Mouse (Mus musculus) adrenal gland (tissue): ENCODE data around the gene Cadm1.

Experiments used
- intact Hi-C: fragments of 180-260 bp; cut with DNase I; formaldehyde crosslinking; loops from one replicate; pipeline ENCODE4 v1.15.1; 2025

The Cadm1 gene

DNA sequence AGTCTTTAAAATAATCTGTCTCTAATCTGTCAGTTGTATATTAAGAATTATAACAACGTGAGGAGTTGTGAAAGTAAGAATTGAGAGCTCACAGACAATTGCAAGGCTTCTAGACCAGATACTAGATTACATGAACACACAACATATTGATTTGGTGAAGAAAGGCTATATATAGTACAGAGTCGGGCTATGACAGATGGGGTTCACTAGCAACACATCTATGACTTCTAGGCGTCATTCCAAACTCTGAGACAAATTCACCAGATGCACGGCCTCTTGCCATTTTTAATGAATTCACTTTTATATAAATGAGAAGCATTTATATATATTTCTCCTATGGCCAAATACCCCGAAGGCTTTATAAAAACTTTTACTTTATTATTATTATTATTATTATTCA, 75.7 kb downstream of the Cadm1 start:
- intact Hi-C loops, result no loop called here

DNA sequence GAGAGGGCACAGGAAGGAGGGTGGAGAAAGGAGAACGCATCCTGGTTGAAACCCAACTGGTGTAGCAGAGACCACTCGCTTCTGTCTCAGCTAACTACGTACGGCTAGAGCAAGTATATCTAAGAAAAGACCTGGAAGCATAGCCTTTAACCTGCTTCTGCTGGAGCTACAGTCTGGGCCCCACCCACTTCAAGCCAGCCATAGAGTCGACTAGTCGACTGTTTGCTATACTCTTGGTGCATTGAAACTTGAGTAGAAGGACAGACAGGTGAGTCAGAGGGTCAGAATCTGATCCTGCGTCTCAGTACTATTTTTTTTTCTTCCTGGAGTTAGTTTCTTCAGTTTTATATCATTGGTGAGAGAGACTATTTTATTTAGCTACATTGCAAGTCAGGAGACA, 78.5 kb downstream of the Cadm1 start:
- intact Hi-C loops, result no loop called here

DNA sequence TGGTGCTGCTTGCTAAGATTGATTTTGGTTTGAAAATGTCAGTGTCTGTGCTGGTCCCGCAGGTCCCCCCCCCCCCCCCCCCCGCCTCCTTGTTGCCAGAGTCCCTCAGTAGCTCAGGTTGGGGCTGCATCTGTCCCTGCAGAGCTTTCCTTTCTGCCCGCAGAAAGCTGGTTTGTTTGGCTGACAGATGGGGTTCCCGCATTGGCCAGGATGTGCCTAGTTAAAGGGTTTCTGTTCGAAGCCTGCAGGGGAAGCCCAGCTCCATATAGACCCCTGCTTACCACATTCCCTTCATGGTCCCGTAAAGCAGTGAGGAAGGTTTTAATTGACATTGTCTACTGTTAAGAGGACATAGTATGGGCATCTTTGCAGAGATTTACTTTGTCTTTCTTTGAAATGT, 78.9 kb downstream of the Cadm1 start:
- intact Hi-C loops, result no loop called here

DNA sequence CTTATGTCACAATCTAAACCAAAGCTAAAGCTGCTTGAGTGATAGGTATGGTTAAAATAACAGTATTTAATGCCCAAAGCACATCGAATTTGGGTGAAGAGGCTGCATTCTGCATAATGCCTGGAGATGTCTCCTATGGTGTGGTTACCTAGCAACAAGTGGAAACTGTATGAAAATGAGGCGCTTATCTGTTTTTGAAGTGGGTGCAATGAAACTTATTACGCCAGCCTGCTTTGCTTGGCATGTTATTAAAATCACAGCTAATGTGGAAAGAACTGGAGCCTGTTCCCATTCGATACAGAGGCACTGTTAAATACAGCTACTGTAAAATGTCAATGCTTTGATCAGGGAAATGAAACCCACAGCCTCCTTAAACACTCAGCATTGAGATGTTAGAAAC, 79.5 kb downstream of the Cadm1 start:
- intact Hi-C loops, result no loop called here

DNA sequence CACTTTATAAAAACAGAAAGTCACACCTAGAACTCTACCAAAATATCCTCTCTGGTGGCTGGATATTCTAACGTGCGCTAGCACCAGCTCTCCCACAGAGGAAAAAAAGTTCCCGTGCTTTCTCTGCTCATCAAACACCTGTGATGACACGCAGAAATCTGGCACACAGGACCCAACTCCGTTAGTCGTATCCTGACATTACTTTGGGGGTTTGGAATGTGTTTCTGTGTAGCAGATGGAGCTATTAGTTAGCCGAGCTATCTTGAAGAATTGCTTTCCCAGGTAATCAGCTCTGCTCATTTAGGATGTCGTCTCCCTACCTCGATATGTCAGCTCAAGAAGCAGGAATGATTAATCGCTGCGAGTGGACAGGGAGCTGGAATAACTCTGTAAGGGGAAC, 80.3 kb downstream of the Cadm1 start:
- intact Hi-C loops, result no loop called here

DNA sequence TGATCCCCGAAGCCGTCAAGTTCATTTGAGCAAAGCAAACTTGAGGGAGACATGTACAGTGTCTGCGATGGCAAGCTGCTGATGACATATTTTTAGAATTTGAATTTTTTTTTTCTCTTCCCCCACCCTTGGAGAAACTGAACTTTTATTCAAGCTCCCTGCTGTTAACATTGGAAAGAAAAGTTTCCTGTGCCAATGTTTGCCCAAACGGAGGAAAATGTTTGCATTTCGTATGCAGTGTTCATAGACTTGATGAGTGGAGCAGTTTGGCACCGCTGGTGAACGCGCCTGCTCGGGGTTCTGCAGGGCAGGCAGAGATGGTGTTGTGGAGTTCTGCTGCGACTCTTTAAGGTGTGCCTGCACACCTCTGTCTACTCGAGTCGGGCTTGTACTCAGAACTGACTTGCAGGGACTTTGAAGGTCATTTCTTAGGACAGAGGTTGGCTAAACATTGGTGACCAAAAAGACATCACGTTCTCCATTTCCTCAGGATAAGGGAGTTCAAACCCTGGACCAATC, 83.0 kb downstream of the Cadm1 start:
- intact Hi-C loops, result no loop called here

DNA sequence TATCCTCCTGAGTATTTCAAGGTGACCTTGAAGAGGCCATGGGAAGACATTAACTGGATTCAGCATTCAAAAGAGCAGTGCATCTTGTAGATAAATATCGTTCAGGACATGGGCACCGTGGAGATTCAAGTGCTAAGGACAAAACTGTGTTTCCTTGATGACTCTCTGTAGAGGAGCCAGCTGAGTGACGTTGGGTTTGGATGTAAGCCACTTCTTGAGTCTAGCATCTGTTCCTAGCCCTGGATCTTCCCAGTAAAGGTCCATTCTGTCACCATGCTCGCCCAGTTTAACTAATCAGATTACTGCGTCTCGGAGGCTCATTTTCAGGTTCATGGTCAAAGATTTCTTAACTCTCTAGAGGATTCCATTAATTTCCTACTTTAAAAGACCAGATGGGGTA, 85.1 kb downstream of the Cadm1 start:
- intact Hi-C loops, result no loop called here

DNA sequence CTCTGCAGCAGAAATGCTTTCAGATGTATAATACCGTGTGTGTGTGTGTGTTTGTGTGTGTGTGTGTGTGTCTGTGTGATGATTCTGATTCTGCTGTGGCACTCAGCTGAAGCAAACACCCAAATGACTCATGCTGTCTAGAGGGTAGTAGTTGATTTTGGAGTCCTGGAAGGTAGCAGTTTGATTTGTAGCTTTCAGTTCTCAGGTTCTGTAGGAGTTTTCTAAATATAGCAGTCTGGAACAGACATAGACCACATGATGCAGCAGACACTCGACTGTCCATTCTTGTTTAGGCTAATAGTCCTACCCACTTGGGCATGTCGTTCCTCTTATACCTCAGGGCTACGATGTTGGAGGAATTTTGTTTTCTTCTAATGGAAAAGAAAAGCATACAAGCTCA, 86.4 kb downstream of the Cadm1 start:
- intact Hi-C loops, result no loop called here

DNA sequence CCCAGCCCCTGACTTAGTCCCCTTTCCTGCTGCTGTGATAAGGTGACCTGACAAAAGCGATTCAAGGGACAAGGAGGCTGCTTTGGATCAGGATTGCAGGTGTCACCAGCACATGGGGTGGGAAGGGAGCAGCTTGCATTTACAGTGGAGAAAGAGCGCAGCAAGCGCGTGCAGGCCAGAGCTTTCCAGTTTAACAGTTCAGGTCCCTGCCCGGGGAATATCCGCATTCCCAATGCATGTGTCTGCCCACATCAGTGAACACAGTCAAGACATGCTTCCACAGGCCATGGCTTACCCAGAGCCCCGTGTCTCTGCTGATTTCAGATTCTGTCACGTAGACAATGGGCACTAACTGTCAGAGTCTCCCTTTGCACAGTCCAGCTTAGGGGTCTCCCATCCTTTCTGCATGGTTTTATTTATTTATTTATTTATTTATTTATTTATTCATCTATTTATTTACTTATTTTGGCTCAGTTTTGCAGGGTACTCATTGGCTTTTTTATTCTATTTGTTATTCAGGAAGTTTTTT, 89.6 kb downstream of the Cadm1 start:
- intact Hi-C loops, result no loop called here

DNA sequence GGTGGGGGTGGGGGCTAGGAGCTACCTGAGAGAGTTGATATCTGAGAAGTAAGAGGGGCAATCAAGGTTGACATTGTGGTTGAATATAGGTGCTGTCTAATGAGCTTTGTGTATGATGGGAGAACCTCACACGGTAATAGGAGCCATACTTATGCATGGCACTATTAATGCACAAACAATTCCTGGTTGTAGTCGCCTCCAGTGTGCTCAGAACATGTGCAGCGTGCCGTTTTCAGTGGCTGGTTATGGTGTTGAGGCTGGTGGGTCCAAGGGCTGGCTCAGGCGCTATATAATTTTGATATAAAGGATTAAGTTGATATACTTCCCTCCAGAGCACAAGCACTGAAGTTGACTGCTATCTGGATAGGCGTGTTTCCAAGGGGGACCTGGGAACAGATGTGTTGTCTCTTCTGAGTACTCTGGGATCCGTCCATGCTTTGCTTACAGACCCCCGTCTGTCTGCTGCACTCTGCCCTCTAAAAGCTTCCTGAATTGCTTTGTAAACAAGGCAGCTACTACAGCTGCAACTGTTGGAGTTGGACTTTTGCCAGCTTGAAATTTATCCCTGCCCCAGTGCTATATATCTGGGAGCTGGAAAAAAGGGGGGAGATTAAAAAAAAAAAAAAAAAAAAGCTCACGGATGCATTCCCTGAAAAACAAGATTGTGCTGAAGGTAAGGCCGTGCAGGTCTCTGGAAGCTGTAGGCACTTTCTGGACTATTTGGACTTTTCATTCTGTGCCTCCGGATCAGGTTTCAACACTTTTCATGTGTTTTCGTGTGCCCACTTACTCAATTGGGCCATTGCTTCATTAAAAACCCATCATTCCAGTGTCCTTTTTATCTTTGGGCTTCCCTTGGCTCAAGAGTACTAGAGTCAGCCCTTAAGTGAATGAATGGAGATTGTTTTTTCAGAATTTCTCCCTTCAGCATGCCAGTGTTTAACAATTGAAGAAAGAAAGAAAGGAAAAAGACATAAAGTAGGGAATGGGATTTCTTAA, 93.8 kb downstream of the Cadm1 start:
- intact Hi-C loops, result no loop called here

DNA sequence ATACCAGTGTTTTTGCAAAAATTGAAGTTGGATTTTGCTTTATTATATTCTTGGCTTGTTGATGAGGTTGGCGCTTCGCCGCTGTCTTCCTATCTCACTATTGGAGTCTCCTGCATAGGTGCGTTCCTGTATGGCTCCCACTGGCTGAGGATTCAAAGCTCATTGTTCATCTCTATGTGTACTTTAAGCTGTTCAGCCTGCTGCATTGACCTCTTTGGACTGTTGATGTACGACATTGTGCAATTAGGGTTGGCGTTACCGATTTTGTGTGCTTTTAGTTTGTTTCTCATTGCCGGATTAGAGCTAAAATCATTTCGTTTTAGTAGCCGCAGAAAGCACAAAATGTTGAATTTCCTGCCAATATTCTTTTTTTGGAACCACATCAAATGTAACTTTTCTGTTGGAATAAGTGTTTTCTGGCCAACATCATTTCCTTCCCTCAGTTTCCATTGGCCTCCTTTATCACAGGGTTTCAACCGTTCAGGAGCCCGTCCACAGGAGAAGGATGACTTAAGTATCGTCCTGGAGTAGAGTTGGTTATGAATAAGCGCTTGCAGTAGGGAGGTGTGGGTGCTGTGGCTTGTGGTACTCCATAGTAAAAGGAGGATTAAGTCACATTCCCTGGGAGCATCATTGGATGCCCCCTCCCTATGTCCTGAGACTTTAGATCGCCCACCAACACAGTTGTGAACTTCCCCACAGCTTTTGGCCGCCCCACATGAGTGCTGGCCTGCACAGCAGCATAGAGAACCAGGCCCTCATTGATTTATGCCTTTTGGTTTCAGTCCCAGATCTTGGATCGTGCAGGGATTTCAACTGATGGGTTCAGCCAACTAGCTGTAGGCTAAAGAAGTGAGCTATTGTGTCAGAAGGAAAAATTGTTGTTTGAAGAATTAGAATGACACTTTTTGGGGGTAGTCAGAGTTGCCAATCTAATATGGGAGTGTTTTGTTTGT, 94.9 kb downstream of the Cadm1 start:
- intact Hi-C loops, result no loop called here

DNA sequence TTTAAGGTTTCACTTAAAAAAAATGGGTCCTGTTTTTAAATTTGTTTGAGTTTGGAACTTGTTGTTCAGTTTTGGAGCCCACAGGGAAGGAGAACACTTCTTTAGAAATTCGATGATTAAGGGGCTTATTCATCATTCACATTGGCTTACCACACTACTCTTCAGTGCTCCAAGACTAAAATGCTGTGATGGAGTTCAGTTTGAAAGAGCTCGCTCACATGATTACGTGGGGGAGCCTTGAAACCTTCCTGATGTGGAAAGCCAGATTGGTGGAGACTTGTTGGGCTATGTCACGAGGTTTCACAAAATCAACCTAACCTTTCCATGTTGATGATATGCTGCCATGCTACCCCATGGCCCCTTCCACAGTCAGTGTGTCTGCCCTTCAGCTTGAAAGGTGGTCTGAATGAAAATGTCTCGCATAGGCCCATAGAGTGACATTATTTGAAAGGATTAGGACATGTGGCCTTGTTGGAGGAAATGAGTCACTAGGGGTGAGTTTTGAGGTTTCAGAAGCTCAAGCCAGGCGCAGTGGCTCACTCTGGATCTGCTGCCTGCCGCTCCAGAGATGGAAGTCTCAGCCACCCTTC, 95.7 kb downstream of the Cadm1 start:
- intact Hi-C loops, result no loop called here

DNA sequence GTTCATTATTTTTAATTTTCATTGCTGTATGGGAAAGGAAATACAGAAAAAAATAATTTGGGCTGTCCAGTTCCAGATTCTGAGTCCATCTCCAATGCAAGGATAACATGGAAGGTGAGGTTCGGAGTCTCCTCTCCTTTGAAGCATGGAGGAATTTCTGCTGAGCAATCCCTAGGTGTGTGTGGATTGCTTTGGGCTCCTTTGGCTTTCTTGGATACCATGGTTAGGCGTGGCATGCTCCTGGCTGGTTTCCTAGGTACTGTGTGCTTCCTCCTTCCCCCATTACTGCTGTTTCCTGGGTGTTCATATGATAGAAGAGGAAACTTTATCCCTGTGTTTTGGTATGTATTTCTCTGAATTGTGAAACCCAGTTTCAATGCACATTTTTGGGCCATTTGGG, 98.0 kb downstream of the Cadm1 start:
- intact Hi-C loops, result no loop called here

DNA sequence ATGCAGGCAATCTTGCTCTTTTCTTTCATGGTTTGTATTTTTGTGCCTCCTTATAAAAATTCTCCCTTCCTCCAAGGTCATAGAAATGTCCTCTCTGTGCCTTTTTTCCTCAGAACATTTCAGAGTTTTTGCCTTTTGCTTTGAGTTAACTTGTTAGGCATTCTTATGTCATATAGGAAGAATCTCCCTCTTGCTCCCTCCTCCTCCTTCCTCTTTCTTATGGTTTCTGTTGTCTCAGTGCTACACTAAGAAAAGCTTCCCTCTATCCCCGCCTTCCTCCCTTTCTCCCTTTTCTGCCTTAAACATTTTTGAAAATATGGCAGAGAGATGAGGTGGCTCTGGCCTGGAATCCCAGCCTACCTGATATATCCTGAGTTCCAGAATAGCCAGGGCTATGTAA, 98.6 kb downstream of the Cadm1 start:
- intact Hi-C loops, result no loop called here

DNA sequence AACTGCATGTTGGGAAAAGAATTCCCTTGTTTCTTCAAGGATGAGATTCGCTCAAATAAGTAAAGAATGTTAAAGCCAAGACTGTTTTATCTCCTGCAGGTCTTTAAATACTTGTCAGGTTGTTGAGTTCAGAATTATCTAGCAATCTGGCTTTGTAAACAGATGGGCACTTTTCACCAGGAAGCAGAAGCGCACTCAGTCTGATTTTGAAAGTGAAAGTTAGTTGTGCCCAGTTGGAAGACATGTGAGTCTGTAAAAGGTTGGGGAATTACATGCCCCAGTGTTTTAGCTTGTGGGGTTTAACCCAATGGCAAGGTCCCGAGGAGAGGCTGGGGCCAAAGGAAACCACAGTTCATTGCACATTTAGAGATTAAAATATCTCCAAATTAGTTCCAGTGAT, 104.7 kb downstream of the Cadm1 start:
- intact Hi-C loops, result no loop called here

DNA sequence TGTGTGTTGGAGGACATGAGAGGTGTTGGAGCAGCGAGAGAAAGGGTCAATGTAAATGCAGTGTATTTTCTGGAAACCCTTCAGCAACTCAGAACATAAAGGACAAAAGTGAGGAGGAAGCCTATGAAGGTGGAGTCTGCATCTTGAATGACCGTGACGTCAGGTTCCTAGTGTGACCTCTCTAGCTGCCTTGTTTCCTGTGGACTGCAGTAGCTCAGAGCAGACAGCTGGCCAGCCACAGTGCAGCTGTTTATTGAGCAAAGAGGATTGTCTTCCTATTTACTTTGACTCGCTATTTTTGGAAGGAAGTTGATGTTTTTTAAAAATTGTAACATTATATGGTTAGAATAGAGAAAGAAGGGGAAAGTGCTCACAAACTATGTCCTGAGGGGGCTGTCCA, 112.7 kb downstream of the Cadm1 start:
- intact Hi-C loops, result no loop called here

DNA sequence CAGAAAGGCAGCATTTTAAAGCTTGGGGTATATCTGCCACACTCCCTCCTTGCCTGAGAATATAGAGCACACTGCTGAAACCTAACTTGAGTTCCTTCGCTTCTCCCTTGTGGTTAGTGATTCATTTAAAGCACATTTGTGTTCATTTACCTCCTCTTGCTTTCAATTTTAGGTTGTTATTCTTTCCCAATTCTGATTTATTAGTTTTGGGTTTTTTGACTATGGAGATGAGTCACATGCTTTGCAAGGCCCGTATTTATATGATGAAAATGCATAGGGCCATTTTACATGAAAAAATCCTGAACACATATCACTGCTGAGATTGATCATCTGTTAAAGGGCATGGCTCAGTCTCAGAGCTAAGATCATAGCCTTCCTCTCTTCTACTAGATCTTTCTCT, 115.1 kb downstream of the Cadm1 start:
- intact Hi-C loops, result no loop called here

DNA sequence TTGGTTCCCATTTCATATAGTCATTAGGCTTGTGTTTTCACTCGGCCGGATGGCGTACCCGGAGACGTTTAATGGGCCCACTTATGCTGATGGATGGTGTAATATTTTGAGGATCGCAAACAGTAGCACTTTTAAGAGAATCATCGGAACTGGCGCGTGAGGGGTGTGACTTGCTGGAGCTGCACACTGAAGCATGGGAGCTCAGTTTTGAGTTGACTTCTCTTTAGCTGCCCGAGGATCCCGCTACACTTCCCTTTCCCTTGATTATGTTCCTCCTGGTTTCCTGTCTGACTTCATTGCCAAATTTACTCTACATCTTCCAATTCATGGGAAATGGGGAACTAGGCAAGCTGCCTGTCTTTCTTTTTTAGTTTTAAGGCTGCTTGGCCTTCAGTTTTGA, 121.5 kb downstream of the Cadm1 start:
- intact Hi-C loops, result no loop called here

DNA sequence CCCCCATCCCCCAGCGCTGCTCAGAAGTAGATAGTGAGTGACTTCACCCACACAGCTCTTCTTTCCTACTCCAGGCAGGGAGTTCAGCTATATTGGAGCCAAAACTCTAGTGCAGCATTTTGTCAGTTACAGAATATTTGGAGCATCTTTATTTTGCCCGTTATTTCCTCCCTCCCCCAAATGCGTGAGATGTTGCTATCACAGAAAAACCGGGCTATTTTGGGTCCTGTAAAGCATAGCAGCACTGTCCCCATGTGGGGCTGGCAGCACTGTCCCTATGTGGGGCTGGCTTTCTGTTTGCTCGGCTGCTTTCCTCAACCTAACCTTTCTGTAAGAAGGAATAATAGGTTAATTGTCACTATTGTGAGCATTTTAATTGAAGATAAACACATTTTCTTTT, 122.2 kb downstream of the Cadm1 start:
- intact Hi-C loops, result no loop called here

DNA sequence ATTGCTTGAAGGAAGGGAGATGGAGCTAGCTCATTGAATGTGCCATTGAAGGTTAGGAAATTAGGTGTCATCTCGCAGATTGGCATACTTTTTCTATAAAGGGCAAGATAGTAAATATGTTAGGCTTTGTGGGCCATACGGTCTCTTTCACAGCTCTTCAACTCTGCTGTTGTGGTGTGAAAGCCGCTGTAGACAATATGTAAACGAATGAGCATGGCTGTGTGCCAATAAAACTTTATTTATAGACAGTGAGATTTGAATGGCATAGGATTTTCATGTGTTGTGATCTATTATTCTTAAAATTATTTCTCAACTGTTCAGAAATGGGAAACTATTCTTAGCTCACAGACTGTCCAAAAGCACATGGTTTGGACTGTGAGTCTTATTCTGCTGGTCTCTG, 123.0 kb downstream of the Cadm1 start:
- intact Hi-C loops, result no loop called here

DNA sequence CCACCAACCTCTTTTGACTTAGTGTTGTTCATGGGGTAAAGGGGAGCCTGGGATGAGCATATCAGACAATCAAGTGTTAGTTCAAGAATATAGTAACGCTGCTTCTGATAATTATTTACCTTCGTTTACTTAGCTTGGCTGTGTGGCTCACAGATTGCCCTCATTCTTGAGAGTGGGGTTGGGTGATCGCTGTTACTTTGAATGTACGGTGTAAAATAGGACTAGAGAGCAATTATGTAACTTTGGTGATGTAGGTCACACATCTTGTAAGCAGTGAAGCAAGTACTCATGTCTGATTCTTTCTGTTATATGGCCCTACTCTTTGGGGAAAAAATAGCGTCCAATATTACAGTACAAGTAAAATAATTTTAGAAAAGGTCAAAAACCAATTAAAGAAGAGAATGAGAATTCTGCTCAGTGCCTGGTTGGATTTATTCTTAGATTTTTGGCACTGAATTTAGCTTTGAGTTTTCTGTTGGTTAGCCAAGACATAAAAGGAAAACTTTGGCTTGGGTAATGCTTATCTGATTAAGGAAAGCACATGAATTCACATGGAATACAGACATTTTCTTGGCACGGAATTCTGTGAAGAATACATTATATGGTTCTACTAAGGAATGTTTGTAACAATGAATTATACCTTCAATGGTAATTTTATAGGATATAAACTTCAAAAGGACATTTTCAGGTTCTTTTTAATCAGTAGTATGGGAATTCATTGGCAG, 129.6 kb downstream of the Cadm1 start:
- intact Hi-C loops, result no loop called here
